Mouse (Mus musculus): ENCODE measurements around the gene Ror1.

GRCm38 (mm10) chr4:100253831-100254230, 158.2 kb downstream of the Ror1 start:
- no peak for TF ChIP-seq CTCF (IDR thresholded peaks at IDR 0.05; ENCODE audit: borderline replicate concordance, extremely low read depth, insufficient read depth, insufficient read length)
- no peak for TF ChIP-seq POLR2A (IDR thresholded peaks at IDR 0.05; ENCODE audit: borderline replicate concordance, extremely low read depth, insufficient read depth, insufficient read length, poor library complexity, severe bottlenecking)

Data from brain, embryonic 14.5 days (tissue).